Mouse (Mus musculus): ENCODE measurements around the gene Prx. TPM values are rescaled to one million over a fixed set of nuclear protein-coding genes. Genes with fewer than 3 reads are reported as not detected.
"Not testable (repeated sequence)": the region's sequence is repeated elsewhere in the genome, so short reads cannot be mapped to it uniquely, and the experiment has no call there.

Gene Prx
- total RNA-seq, 2 experiments from 2014 or later = 7.0 to 8.8 TPM

DNA sequence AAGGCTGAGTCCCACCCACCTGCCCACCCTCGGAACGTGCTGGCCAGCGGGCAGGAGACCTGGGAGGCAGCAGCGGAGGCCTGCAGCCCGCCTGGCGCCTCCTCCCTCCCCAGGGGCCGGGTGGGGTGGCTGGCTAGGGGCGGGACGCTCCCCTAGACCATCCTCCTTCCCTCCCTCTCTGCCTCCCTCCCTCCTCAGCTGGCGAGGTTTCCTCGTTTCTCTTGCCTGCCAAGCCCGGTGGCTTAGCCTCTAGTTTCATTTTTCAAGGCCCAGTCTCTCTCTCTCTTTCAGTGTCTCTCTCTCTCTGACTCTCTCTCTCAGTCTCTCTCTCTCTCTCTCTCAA lies 17.5 kb upstream of the Prx start:
- peak; percentile 61 to 84 for DNase-seq (ENCODE audit: low spot score in 2 of 2)

DNA sequence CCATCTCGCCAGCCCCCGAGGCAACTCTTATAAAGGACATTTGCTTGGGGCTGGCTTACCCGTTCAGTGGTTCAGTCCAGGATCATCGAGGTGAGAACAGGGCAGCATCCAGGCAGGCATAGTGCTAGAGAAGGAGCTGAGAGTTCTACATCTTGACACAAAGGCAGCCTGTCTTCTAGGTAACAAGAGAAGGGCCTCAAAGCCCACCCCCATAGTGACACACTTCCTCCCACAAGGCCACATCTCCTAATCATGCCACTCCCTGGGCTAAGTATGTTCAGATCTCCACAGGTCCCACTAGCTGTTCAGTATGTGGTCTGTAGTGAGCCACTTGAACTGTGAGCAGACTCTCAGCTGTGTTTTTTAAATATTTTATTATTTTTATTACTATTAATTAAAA lies 15.3 kb upstream of the Prx start:
- no peak for DNase-seq (ENCODE audit: low spot score in 2 of 2)

DNA sequence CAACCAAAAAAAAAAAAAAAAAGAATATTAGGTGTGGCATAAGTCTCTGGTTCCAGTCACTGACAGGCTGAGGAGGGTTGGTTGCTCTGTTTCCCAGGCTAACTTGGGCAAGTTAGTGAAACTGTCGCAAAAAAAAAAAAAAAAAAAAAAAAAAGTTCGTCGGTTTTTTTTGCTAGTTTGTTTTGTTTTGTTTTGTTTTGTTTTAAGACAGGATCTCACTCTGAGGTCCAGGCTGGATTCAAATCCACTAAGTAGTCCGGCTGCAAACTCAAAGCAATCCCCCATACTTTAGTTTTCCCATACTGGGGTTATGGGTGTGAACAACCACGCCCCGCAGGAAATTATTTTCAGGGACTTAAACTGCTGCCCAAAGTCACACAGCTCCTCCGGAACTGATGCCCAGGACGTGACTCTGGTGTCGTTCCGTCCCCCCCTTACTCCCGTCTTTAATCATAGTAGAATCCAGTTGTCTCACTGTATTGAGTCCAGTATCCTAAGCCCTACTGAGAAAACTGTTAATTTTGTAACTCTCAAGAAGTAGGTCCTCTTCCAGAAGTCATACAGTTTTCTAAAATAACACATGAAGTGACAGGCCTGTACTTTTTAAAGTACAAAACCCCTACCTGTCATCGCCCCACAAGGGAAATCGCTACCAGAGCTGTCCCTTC lies 12.9 kb upstream of the Prx start:
- no peak for DNase-seq (ENCODE audit: low spot score in 2 of 2)

DNA sequence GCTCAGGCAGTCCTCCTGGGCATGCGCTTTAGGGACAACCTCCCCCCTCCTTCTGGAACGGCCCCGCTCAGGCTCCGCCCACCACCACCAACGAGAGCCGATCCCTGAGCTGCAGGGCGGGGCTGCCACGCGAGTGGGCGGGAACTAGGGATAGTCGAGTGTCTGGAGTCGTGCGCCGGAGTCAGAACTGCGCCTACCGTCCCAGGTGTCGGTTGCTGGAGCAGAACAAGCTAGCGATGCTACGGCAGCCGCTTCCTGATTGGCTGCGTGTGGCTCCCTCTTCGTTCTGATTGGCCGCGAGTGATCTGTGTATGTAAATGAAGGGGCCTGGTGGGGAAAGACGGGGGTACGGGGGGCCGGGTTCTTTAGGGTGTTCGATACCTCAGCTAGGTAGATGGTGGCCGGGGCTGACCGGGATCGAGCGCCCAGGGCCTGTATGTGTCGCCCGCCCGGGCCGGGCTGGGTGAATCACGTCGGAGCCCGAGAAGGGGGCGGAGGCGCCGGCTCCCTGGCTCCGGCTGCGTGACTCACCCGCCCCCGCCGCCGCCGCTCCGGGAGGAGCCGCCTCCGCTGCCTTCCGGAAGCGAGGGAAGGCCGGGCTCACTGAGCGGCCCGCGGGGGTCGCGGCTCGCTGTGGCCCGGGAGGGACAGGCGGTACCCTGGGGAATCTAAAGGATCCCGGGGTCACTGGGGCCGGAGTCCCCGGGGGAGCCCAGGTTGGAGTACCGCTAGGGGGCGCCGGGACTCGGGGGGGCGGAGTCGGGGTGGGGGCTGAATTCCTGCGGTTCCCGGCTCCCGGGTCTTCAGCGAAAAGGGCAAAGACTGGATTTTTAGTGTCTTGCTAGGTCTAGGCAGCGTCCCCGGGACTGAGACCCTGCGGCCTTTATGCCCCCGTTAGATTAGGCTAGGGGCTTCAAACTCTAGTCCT lies 12.1 kb upstream of the Prx start, which contains the start of gene Sertad1:
Gene Sertad1 (plus strand): TSS at position 141 of the 928 bp plus-strand sequence.
- peak; percentile 96 to 100 for DNase-seq (ENCODE audit: low spot score in 2 of 2)

DNA sequence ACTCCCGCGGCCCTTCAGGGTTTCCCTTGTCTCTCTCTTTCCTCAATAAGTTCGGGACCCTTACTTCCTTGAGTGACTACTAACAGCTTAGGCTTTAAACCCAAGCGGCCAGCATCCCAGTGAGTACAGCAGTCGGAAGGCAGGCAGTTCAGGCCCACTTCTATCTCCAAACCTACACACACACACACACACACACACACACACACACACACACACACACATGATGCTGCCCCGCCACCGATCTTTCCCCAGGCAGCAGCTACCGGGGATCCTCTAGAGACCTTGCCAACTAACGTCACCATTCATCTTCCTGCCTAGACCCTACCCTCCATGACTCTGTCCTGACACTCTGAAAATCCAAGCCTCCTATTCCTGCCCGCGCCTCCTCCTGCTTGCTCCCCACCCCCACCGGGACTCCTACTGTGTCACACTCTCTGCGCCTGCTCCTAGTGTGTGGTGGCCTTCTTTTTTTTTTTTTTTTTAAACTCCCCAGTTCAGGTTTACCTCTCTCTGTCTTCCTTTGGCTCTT lies 11.3 kb upstream of the Prx start:
- DNase-seq (ENCODE audit: low spot score in 2 of 2) = peak in 1 of 2 experiments; percentile 61

DNA sequence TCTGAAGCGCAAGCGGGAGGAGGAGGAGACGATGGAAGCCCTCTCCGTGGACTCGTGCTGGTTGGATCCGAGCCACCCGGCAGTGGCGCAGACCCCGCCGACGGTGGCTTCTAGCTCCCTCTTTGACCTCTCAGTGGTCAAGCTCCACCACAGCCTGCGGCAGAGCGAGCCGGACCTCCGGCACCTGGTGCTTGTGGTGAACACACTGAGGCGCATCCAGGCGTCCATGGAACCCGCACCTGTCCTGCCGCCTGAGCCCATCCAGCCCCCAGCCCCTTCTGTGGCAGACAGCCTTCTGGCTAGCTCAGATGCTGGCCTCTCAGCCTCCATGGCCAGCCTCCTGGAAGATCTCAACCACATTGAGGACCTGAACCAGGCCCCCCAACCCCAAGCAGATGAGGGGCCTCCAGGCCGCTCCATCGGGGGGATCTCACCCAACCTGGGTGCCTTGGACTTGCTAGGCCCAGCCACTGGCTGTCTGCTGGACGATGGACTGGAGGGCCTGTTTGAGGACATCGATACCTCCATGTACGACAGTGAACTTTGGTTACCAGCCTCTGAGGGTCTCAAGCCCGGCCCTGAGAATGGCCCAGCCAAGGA lies 9.8 kb upstream of the Prx start:
- DNase-seq (ENCODE audit: low spot score in 2 of 2) = no peak

DNA sequence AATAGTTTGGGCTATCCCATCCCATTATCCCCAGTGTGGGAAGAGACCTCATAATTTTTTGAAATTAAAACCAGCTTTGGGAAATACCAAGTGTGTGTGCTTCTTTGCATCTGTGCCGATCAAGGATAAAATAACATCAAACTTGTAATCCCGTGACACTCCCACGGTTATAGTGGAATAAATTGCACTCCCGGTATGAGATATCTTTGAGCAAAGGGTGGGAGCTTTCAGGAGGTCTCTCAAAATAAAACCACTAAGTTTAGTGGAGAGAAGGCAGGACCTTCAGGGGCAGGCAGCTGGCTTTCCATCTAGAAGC lies 8.9 kb upstream of the Prx start:
- DNase-seq (ENCODE audit: low spot score in 2 of 2) = no peak

DNA sequence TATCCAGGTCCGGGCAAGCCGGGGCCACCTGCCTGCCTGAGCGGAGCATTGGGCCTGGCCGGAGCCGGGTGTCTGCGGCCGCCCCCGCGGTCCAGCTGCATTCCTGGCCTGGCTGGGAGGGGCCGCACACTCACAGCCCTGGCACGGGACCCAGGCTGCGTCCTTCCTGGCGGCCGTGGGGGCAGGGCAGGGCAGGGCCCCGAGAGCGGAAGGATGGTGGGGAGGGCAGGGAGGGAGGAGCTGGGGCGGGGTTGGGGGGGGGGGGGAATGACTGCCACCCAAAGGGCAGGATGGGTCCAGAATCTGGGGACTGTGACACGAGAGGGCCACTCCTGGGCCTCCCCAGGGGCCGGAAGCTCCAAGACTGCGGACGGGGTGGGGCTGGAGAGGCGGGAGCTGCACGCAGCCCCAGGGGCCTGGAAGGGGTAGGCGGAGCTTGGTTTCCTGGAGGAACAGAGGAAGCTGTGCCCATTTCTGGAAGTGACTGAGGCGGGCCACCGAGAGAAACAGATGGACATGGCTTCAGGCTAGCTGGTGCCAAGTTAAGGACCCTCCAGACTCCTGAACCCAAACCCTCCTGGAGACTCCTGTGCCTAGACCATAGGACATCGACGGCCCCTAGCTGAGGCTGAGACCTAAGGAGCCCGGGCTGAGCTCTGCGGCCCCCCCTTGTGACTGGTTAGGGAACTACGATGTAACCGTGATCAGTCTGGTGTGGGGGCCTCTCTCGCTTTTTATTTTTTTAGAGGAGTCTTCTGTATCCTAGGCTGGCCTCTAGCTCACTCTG lies 8.4 kb upstream of the Prx start:
- DNase-seq (ENCODE audit: low spot score in 2 of 2) = peak; percentile 87 to 88

DNA sequence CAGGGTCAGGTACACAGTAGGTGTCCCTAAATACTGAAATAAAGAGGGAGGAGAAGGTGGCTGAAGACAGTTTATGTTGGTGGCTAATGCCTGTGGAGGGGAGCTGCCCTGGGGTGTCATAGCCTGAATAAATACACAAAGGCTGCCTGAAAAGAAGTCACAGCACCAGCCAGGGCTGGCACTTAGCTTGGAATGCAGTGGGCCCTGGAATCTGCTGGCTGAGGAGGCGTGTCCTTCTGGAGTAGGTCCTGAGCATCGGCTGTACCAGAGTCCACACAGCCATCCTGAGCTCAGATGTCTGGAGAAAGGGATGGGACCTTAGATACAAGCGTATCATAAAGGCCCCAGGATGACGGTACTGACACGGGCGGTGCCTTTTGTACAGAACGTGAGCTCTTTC lies 7.3 kb upstream of the Prx start:
- DNase-seq (ENCODE audit: low spot score in 2 of 2) = no peak

DNA sequence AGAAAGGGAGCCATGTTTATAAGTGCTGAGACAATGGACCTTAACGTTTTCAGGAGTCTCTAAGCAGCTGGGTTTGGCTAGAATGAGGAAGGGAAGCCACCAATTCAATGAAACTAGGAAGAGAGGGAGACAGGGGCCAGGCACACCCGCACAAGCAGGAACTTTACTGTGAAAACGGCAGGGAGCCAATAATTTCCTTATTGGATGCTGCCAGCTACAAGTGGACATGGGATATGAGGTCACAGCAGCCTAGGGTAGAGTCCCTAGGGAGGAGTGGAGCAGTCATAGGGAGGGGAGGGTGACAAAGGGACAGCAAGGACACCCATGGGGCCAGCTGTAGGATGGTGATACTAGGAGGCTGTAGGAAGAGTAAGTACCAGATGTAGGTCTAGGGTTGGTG lies 6.1 kb upstream of the Prx start:
- DNase-seq (ENCODE audit: low spot score in 2 of 2) = no peak

DNA sequence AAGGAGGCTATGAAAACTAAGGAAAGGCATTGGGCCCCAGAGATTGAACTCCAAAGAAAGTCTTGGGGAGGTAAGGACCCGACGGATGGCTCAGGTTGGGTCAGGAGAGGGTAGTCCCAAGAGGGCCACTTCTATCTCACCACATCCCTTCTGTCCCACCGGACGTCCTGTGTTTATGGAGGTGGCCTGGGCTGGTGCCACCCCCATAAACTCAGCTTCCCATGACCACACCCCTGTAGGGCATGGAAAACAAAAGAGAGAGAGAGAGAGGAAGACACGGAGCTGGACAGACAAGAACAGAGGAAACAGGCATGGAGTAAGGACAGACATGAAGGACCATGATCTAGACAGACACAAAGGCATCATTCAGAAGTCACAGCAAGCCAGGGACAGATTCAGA lies 5.7 kb upstream of the Prx start:
- no peak for DNase-seq (ENCODE audit: low spot score in 2 of 2)

DNA sequence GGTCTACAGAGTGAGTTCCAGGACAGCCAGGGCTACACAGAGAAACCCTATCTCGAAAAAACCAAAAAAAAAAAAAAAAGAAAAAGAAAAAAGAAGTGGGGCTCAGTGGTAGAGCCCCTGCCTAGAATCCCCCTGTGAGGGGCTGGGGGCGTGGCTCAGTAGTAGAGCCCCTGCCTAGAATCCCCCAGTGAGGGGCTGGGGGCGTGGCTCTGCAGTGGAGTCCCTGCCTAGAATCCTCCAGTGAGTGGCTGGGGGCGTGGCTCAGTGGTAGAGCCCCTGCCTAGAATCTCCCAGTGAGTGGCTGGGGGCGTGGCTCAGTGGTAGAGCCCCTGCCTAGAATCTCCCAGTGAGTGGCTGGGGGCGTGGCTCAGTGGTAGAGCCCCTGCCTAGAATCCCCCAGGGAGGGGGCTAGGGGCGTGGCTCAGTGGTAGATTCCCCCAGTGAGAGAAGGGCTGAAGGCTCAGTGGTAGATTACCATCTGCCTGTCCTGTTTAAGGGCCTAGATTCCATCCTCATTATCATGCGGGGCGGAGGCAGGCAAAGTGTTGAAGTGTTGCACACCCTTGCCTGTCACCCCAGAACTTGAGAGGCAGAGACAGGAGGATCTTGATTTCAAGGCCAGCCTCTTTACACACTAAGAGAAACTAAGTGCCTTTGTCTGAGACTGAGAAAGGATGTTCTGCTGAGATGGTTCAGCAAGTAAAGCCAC lies 4.3 kb upstream of the Prx start:
- DNase-seq (ENCODE audit: low spot score in 2 of 2) = not testable (repeated sequence)

DNA sequence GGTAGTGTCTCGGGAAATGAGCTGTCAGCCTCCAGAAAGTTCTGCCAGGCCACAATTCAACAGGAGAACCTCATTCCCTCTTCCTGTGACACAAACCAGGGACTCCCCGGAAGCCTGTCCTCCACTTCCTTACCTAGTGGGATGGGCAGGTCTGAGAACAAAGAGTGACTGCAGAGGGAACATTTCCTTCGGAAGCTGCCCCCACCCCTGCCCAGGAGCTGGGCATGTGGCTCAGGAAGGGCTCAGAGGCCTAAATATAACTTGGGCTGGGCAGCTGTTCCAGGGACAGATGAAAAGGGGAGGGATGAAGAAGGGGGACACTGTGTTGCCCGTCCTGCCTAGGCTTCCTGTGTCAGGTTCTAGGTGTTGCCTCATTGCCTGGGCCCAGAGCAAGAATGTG lies 2.5 kb downstream of the Prx start:
- DNase-seq (ENCODE audit: low spot score in 2 of 2) = no peak

DNA sequence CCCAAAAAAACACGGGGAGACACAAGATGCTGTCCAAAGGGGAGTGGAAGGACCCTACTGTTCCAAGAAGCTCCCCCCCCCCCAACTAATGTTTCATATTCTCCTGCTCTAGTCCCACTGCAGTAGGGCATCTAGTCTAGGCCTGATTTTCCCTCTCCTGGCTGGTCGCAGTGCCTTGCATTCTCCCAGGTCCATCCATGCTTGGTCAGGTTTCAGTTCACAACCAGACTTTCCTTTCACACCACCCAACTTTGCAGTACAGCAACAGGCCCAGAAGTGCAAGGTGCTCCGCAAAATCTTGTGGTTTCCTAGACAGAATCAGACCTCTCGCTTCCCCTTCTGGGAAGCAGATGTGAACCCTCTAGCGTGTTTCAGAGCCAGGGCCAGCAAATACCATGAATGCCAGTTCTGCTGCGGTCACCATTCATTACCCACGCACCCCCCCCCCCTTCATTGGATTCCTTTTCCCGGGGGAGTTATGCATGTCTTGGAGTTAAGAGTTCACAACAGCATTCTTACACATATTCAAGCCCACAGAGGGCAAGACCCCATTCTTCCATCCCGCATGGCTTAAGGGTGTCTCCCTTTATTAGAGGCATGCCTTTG lies 7.7 kb downstream of the Prx start:
- no peak for DNase-seq (ENCODE audit: low spot score in 2 of 2)

DNA sequence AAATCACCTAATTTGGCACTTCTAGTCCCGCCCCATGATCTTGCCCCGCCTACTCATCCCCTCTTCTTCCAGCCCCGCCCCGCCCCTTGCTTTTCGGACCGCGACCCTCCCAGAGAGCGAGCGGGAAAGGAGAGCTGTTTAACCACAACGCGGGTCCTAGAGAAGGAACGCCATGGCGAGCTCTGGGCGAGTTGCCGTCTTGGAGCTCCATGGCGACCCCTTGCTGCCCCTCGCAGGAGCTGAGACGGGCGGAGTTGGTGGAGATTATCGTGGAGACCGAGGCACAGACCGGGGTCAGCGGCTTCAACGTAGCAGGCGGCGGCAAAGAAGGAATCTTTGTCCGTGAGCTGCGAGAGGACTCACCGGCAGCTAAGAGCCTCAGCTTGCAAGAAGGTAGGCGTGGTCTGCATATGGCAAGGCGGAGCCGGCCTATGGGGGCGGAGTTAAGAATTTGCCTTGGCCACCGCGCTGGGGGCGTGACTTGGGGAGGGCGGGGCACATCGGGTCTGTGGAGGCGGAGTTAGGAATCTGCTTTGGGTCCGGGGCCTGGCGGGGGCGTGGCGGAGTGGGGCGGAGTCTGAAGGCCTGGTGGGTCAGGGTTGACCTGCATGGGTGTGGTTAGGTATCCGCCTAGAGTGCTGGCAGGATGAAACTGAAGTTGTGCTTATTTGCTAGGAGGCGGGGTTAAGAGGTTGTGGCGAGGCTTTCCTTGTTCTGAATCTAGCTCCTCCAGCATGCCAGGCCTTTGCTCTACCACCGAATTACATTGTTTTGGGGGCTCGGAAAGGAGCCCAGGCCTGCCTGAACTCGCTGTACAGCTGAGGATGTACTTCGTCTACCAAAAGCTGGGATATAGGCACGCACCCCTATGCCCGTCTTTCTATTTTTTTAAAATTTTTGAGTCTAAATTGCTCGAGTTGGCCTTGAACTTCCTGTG lies 8.9 kb downstream of the Prx start:
- DNase-seq (ENCODE audit: low spot score in 2 of 2) = peak; percentile 97 to 99

DNA sequence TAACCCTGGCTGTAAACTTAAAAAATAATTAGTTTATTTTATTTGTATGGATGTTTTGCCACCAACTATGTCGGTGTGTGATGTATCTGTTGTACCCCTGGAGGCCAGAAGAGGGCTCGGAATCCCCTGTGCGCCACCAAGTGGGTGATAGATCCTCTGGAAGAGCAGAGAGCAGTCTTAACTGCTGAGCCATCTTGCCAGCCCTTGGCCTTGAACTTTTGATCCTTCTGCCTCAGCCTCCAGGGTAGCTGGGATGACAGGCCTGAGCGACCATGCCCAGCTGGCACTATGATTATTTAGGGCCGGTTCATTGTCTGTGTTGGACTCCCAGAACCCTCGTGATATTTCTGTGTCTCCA lies 9.5 kb downstream of the Prx start:
- DNase-seq (ENCODE audit: low spot score in 2 of 2) = peak in 1 of 2 experiments; percentile 42

DNA sequence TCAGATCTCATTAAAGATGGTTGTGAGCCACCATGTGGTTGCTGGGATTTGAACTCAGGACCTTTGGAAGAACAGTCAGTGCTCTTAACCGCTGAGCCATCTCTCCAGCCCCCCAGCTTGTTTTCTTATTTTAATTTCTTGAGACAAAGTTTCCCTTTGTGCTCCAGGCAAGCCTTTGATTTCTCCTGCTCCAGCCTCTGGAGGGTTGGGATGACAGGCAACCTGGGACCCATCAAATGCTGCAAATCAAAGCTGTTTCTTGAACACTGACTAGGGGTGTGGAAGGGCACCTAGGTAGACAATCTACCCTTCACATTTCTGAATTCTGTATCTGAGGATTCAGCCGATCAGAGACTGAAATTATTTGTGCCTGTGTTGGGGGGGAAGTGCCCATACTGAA lies 11.7 kb downstream of the Prx start:
- DNase-seq (ENCODE audit: low spot score in 2 of 2) = no peak

DNA sequence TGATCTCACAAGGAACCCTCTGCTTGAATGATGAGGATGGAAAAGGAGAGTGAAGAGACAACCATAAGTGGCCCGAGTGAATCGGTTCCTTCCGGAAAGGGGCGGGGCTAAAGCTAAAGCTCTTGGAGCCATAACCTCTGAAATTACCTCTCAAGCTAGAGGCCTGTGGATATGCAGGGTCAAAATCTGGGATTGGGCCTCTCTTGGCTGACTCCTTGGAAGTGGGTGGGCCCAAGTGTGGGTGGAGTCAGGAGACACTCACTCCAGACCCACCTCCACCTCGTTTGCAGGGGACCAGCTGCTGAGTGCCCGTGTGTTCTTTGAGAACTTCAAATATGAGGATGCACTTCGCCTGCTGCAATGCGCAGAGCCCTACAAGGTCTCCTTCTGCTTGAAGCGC lies 15.8 kb downstream of the Prx start:
- DNase-seq (ENCODE audit: low spot score in 2 of 2) = no peak

DNA sequence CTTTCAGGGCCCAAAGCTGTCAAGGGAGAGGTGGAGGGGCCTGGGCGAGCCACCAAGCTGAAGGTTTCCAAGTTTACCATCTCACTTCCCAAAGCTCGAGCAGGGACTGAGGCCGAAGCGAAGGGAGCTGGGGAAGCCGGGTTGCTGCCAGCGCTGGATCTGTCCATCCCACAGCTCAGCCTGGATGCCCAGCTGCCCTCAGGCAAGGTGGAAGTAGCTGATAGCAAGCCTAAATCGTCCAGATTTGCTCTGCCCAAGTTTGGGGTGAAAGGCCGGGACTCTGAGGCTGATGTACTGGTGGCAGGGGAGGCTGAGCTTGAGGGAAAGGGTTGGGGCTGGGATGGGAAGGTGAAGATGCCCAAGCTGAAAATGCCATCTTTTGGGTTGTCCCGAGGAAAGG lies 19.2 kb downstream of the Prx start:
- DNase-seq (ENCODE audit: low spot score in 2 of 2) = no peak

Measured in adrenal gland, postnatal 4 days (tissue).